In the genomic region with DNA sequence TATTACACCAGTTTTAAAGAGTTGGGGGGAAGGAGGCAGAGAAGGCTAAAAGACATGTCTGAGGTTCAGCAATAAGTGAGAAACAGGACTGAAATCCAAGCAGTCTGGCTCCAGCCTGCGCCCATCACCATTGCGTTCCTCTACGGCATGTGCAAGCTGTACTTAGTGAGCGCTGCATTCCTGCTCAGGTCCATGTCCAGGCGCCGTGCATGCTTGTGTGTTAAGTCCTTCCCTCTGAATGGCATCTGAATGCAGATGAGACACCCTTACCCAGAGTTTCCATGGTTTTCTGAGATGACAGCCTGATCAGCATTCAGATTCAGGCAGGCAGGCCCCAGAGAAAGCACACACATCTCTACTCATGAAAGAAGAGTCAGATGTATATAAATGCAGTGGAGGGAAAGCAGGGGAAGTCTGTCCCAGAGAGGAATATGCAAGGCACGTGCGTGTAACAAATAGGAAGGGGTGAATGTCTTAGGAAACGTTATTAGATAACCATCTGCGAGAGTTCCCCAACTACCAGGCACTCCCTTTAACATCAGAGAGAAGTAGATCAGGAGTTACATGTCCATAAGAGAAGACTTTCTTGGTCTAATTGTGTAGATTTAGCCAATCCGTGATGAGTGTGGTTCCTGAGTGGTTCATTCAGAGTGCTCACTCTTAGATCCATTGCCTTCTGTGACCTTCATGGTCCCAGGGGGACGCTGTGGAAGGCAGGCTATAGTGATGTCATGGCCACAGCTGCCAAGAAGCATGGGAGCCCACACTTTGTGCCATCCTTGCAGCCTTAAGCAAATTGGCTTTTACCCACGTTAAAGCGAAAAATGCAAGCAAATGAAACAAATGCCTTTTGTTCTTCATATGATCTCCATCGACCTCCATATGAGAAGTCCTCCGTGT, we compare ENCODE assay signal across 10 mouse cellular contexts.
A peak's percentile ranks its signal among the peaks of the same experiment; 100 is the strongest.
DNase-seq lines count a peak whose midpoint lies in the region; ATAC-seq and TF ChIP-seq lines count a peak whose summit lies in the region.
"Had no signal": no experiment of that assay in that cellular context is flagged by ENCODE, and none has a peak within 500 bp of the region (broad histone marks: within the 10 kb centered on the region; RNA-seq: fewer than 3 reads in every experiment).

No protein-coding gene starts in this region.

- H3K36me3 ChIP-seq in neural tube, embryonic 11.5 days (ENCODE audit: control insufficient read depth, insufficient read depth, low read length), result no peaks in the 10 kb centered on the region
- no peaks in the 10 kb centered on the region for H3K36me3 ChIP-seq in forebrain, embryonic 12.5 days (replicated peaks)
- no peaks in the 10 kb centered on the region for H3K36me3 ChIP-seq in hindbrain, postnatal 0 days (ENCODE audit: insufficient read depth, low read length)

- peak; percentile 42 for DNase-seq in neural tube, embryonic 11.5 days (ENCODE audit: low spot score)
- DNase-seq in neural tube, embryonic 10.5 days (ENCODE audit: extremely low spot score, low spot score), result no peak
- peak; percentile 61 for DNase-seq in hindbrain, postnatal 0 days (ENCODE audit: low spot score)
- DNase-seq in retina, postnatal 1 day, result peak; percentile 45
- no peak for DNase-seq in right cerebral cortex, postnatal 14 days
- DNase-seq in kidney, postnatal 25 days, result no peak
- no peak for DNase-seq in cerebellum, adult 11-12 months
- DNase-seq: kidney, postnatal 14 days; thymus, postnatal 14 days had no signal

- no peak for TF ChIP-seq CTCF in hindbrain, postnatal 0 days (IDR thresholded peaks at IDR 0.05; ENCODE audit: low read depth)

- no peaks in the 10 kb centered on the region for H3K9me3 ChIP-seq in neural tube, embryonic 11.5 days (ENCODE audit: control insufficient read depth, low read length)
- no peaks in the 10 kb centered on the region for H3K9me3 ChIP-seq in forebrain, embryonic 12.5 days
- no peaks in the 10 kb centered on the region for H3K9me3 ChIP-seq in hindbrain, postnatal 0 days (ENCODE audit: low read length)

- no peak overlapping the region for H3K4me2 ChIP-seq in neural tube, embryonic 11.5 days (ENCODE audit: low read depth)
- H3K4me2 ChIP-seq in forebrain, embryonic 12.5 days, result no peak overlapping the region
- no peak overlapping the region for H3K4me2 ChIP-seq in hindbrain, postnatal 0 days (ENCODE audit: low read depth, low read length)

- no peak overlapping the region for H3K4me3 ChIP-seq in neural tube, embryonic 11.5 days (ENCODE audit: low read depth, low read length)
- H3K4me3 ChIP-seq in forebrain, embryonic 12.5 days (replicated peaks), result no peak overlapping the region
- no peak overlapping the region for H3K4me3 ChIP-seq in hindbrain, postnatal 0 days (ENCODE audit: low read length)

- H3K4me1 ChIP-seq in neural tube, embryonic 11.5 days (ENCODE audit: control insufficient read depth, insufficient read depth, low read length), result peaks cover 44% of the 10 kb centered on the region
- peaks cover 69% of the 10 kb centered on the region for H3K4me1 ChIP-seq in forebrain, embryonic 12.5 days
- H3K4me1 ChIP-seq in hindbrain, postnatal 0 days (ENCODE audit: insufficient read depth, low read length), result peaks cover 33% of the 10 kb centered on the region

- peak; percentile 54; the same call in 1 of the 2 replicates for ATAC-seq in neural tube, embryonic 11.5 days (ENCODE audit: insufficient read depth, low FRiP score, low TSS enrichment)
- ATAC-seq in forebrain, embryonic 12.5 days (ENCODE audit: low FRiP score), result peak; percentile 33
- peak; percentile 62 for ATAC-seq in hindbrain, postnatal 0 days

- 75% methylated on average over 16 of the region's 16 CpGs for WGBS in neural tube, embryonic 11.5 days
- WGBS in forebrain, embryonic 12.5 days, result 65% methylated on average over 16 of the region's 16 CpGs
- 38% methylated on average over 16 of the region's 16 CpGs for WGBS in hindbrain, postnatal 0 days

- H3K27me3 ChIP-seq in neural tube, embryonic 11.5 days (ENCODE audit: control insufficient read depth, insufficient read depth, low read length), result no peaks in the 10 kb centered on the region
- H3K27me3 ChIP-seq in forebrain, embryonic 12.5 days, result no peaks in the 10 kb centered on the region
- H3K27me3 ChIP-seq in hindbrain, postnatal 0 days (ENCODE audit: insufficient read depth, low read length), result no peaks in the 10 kb centered on the region

- peak overlapping the region; percentile 54 for H3K27ac ChIP-seq in neural tube, embryonic 11.5 days (ENCODE audit: low read depth, low read length)
- peak overlapping the region; percentile 61 for H3K27ac ChIP-seq in forebrain, embryonic 12.5 days
- H3K27ac ChIP-seq in hindbrain, postnatal 0 days, result 0 out of 2 replicates have a peak overlapping the region, but pooled peaks have one; percentile 0

- H3K9ac ChIP-seq in neural tube, embryonic 11.5 days (ENCODE audit: low read length), result no peak overlapping the region
- no peak overlapping the region for H3K9ac ChIP-seq in forebrain, embryonic 12.5 days
- no peak overlapping the region for H3K9ac ChIP-seq in hindbrain, postnatal 0 days (replicated peaks; ENCODE audit: low read length)

Comparison
In these comparisons a context has a peak if more than half of its experiments do, and no peak if none do; other contexts are left out.
1. DNase-seq: peak in neural tube, embryonic 11.5 days (single experiment), hindbrain, postnatal 0 days (single experiment) and retina, postnatal 1 day (single experiment); none in neural tube, embryonic 10.5 days (single experiment), right cerebral cortex, postnatal 14 days (single experiment), kidney, postnatal 25 days (0 of 2) and cerebellum, adult 11-12 months (single experiment).
2. H3K27ac ChIP-seq: peak in every context shown above with its lines; median percentile 61 in forebrain, embryonic 12.5 days; 54 in neural tube, embryonic 11.5 days; 0 in hindbrain, postnatal 0 days.
3. Peak in every context shown above with its lines, with median percentiles within 50 percentile points of each other: ATAC-seq.